Mouse (Mus musculus): ENCODE data around the gene Rps27.

DNA sequence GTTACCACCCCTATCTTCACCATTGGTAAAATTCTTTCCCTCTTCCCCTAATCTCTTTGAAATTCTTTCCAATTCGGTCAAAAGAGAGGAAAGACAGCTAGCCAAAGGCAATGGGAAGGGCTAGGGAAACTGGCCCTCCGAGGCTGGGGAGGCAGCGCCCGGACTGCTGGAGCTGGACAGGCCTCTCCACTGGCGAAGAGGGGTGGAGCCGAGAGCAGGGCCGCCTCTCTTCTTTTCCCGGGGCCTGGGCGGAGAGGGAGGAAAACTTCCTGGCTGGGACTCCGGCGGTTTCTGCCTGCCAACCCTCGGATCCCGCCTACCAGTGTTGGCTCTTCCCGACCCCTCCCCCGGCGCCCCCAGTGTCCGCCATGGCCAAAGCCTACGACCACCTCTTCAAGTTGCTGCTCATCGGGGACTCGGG, 7.1 kb upstream of the Rps27 start:
- TF ChIP-seq CTCF (IDR thresholded peaks at IDR 0.05; ENCODE audit: borderline replicate concordance, control insufficient read depth, extremely low read depth, insufficient read depth, low read length, poor library complexity) (0 out of 2 replicates have a peak, but pooled peaks have one; percentile 13), POLR2A (IDR thresholded peaks at IDR 0.05; ENCODE audit: control insufficient read depth, extremely low read depth, insufficient read depth, low read length, poor library complexity) (no peak)
